Mouse (Mus musculus): ENCODE measurements around the gene Adora2b. TPM values are rescaled to one million over a fixed set of nuclear protein-coding genes. Genes with fewer than 3 reads are reported as not detected.
A peak's percentile ranks its signal among the peaks of the same experiment; 100 is the strongest.
"Not testable (repeated sequence)": the region's sequence is repeated elsewhere in the genome, so short reads cannot be mapped to it uniquely, and the experiment has no call there.

Adora2b gene
- polyA plus RNA-seq, 1 experiment: 5.4 TPM

GRCm38 (mm10) chr11:62278027-62278426 is 29.2 kb downstream of the Adora2b start:
- 23% methylated on average over 5 of the region's 5 CpGs for WGBS
- peak; percentile 79 for DNase-seq
- H3K27ac ChIP-seq (ENCODE audit: insufficient read depth, low read depth, low read length): no peak overlapping the region
- H3K4me1 ChIP-seq (ENCODE audit: control insufficient read depth, insufficient read depth, low read length): peaks cover 3% of the 10 kb centered on the region; the same call in 1 of the 2 replicates
- no peaks in the 10 kb centered on the region for H3K36me3 ChIP-seq (ENCODE audit: control insufficient read depth, insufficient read depth, low read length)
- H3K4me3 ChIP-seq (ENCODE audit: insufficient read depth, low read depth, low read length): no peak overlapping the region
- TF ChIP-seq CTCF (conservative IDR thresholded peaks at IDR 0.05; ENCODE audit: insufficient read depth, insufficient read length, low read depth, low read length): peak; percentile 81
- no peak for TF ChIP-seq POLR2A (IDR thresholded peaks at IDR 0.05; ENCODE audit: low read depth, low read length)
- no peaks in the 10 kb centered on the region for H3K27me3 ChIP-seq (replicated peaks; ENCODE audit: control insufficient read depth, insufficient read depth, low read length)

- peak within 1 kb of the TSS; percentile 95 for H3K4me3 ChIP-seq (ENCODE audit: insufficient read depth, low read depth, low read length)
- H3K36me3 ChIP-seq (ENCODE audit: control insufficient read depth, insufficient read depth, low read length): no peaks in the 10 kb centered on the region; the same call in 1 of the 2 replicates
- DNase-seq: peak; percentile 96
- H3K27me3 ChIP-seq (replicated peaks; ENCODE audit: control insufficient read depth, insufficient read depth, low read length): no peaks in the 10 kb centered on the region
- peak; percentile 39 for TF ChIP-seq POLR2A (IDR thresholded peaks at IDR 0.05; ENCODE audit: low read depth, low read length)
- TF ChIP-seq CTCF (conservative IDR thresholded peaks at IDR 0.05; ENCODE audit: insufficient read depth, insufficient read length, low read depth, low read length): peak; percentile 59
- peaks cover 3% of the 10 kb centered on the region; the same call in 1 of the 2 replicates for H3K4me1 ChIP-seq (ENCODE audit: control insufficient read depth, insufficient read depth, low read length)
- H3K27ac ChIP-seq (ENCODE audit: insufficient read depth, low read depth, low read length): peak within 1 kb of the TSS; percentile 94
- 1% methylated on average over 67 of the region's 68 CpGs for WGBS
Observed at GRCm38 (mm10) chr11:62280675-62281600, 32.2 kb downstream of the Adora2b start, which contains the start of the genes Zswim7 and Ttc19. Zswim7 (minus strand) TSS chr11:62281375. Ttc19 (plus strand) TSS chr11:62281473.

DNA sequence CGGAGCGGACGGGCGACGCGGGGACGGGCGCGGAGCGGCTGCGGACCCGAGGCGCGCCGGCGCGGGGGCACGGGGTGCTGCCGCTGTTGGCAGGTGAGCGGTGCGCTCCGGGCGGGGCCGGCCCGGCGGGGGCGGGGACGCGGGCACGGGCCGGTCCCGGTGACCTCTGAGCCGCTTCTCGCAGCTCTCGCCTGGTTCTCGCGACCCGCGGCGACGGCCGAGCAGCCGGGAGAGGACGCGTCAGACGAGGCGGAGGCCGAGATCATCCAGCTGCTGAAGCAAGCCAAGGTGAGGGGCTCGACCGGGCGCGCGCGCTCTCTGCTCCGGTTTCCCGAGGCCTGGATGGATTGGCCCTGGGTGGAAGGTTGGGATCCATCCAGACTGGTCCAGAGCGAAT is 32.8 kb downstream of the Adora2b start:
- no peak for TF ChIP-seq POLR2A (IDR thresholded peaks at IDR 0.05; ENCODE audit: low read depth, low read length)
- TF ChIP-seq CTCF (conservative IDR thresholded peaks at IDR 0.05; ENCODE audit: insufficient read depth, insufficient read length, low read depth, low read length): no peak
- 1% methylated on average over 56 of the region's 57 CpGs for WGBS

GRCm38 (mm10) chr11:62284020-62284419 is 35.2 kb downstream of the Adora2b start:
- H3K27ac ChIP-seq (ENCODE audit: insufficient read depth, low read depth, low read length); H3K27me3 ChIP-seq (replicated peaks; ENCODE audit: control insufficient read depth, insufficient read depth, low read length); H3K36me3 ChIP-seq (ENCODE audit: control insufficient read depth, insufficient read depth, low read length); DNase-seq; H3K4me1 ChIP-seq (ENCODE audit: control insufficient read depth, insufficient read depth, low read length); H3K4me3 ChIP-seq (ENCODE audit: insufficient read depth, low read depth, low read length): not testable (repeated sequence)
- 90% methylated on average over 3 of the region's 3 CpGs for WGBS

More for the DNA sequence above, 32.8 kb downstream of the Adora2b start:
- no peaks in the 10 kb centered on the region; the same call in 1 of the 2 replicates for H3K36me3 ChIP-seq (ENCODE audit: control insufficient read depth, insufficient read depth, low read length)
- peaks cover 3% of the 10 kb centered on the region; the same call in 1 of the 2 replicates for H3K4me1 ChIP-seq (ENCODE audit: control insufficient read depth, insufficient read depth, low read length)
- H3K4me3 ChIP-seq (ENCODE audit: insufficient read depth, low read depth, low read length): peak overlapping the region; percentile 95
- no peak for DNase-seq
- H3K27ac ChIP-seq (ENCODE audit: insufficient read depth, low read depth, low read length): peak overlapping the region; percentile 94
- H3K27me3 ChIP-seq (replicated peaks; ENCODE audit: control insufficient read depth, insufficient read depth, low read length): no peaks in the 10 kb centered on the region

DNA sequence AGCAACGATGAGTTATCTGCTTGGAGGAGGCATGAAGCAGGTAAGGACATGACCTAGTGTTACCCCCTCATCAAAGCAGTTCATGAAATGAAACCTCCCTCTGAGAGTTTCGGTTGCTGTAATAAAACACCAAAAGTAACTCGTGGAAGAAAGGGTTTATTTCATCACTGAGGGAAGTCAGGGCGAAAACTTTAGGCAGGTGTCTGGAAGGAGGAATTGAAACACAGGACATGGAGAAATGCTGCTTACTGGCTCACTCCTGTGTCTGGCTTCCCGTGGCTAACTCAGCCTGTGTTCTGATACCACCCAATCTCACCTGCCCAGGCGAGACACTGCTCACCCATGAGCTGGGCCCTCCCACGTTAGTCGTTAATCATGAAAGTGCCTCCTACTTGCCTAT is 36.2 kb downstream of the Adora2b start:
- no peak for DNase-seq
- no peaks in the 10 kb centered on the region for H3K27me3 ChIP-seq (replicated peaks; ENCODE audit: control insufficient read depth, insufficient read depth, low read length)
- H3K36me3 ChIP-seq (ENCODE audit: control insufficient read depth, insufficient read depth, low read length): peaks cover 1% of the 10 kb centered on the region
- no peak overlapping the region for H3K4me3 ChIP-seq (ENCODE audit: insufficient read depth, low read depth, low read length)
- 71% methylated on average over 8 of the region's 8 CpGs for WGBS
- no peak overlapping the region for H3K27ac ChIP-seq (ENCODE audit: insufficient read depth, low read depth, low read length)
- H3K4me1 ChIP-seq (ENCODE audit: control insufficient read depth, insufficient read depth, low read length): peaks cover 3% of the 10 kb centered on the region; the same call in 1 of the 2 replicates
- TF ChIP-seq POLR2A (IDR thresholded peaks at IDR 0.05; ENCODE audit: low read depth, low read length) (no peak), CTCF (conservative IDR thresholded peaks at IDR 0.05; ENCODE audit: insufficient read depth, insufficient read length, low read depth, low read length) (no peak)

- peaks cover 1% of the 10 kb centered on the region for H3K36me3 ChIP-seq (ENCODE audit: control insufficient read depth, insufficient read depth, low read length)
- TF ChIP-seq POLR2A (IDR thresholded peaks at IDR 0.05; ENCODE audit: low read depth, low read length) (no peak), CTCF (conservative IDR thresholded peaks at IDR 0.05; ENCODE audit: insufficient read depth, insufficient read length, low read depth, low read length) (no peak)
Observed at GRCm38 (mm10) chr11:62287700-62288099, 38.9 kb downstream of the Adora2b start.

GRCm38 (mm10) chr11:62294121-62294520 is 45.3 kb downstream of the Adora2b start:
- no peaks in the 10 kb centered on the region for H3K27me3 ChIP-seq (replicated peaks; ENCODE audit: control insufficient read depth, insufficient read depth, low read length)
- DNase-seq: no peak
- no peaks in the 10 kb centered on the region for H3K4me1 ChIP-seq (ENCODE audit: control insufficient read depth, insufficient read depth, low read length)
- no peaks in the 10 kb centered on the region; the same call in 1 of the 2 replicates for H3K36me3 ChIP-seq (ENCODE audit: control insufficient read depth, insufficient read depth, low read length)
- 96% methylated on average over 2 of the region's 2 CpGs for WGBS
- no peak for TF ChIP-seq CTCF (conservative IDR thresholded peaks at IDR 0.05; ENCODE audit: insufficient read depth, insufficient read length, low read depth, low read length)
- no peak for TF ChIP-seq POLR2A (IDR thresholded peaks at IDR 0.05; ENCODE audit: low read depth, low read length)
- no peak overlapping the region for H3K27ac ChIP-seq (ENCODE audit: insufficient read depth, low read depth, low read length)
- no peak overlapping the region for H3K4me3 ChIP-seq (ENCODE audit: insufficient read depth, low read depth, low read length)

More at GRCm38 (mm10) chr11:62287700-62288099, 38.9 kb downstream of the Adora2b start:
- no peak for DNase-seq
- no peak overlapping the region for H3K27ac ChIP-seq (ENCODE audit: insufficient read depth, low read depth, low read length)
- H3K27me3 ChIP-seq (replicated peaks; ENCODE audit: control insufficient read depth, insufficient read depth, low read length): no peaks in the 10 kb centered on the region
- WGBS: 93% methylated on average over 1 of the region's 1 CpGs
- no peak overlapping the region for H3K4me3 ChIP-seq (ENCODE audit: insufficient read depth, low read depth, low read length)
- H3K4me1 ChIP-seq (ENCODE audit: control insufficient read depth, insufficient read depth, low read length): no peaks in the 10 kb centered on the region

Data from kidney, adult 2 months (tissue).